In genomic region chr4:41347839-41348238, GRCm38 (mm10) we compare ENCODE assay signal across 8 mouse cellular contexts. TPM values are rescaled to one million over a fixed set of nuclear protein-coding genes. Genes with fewer than 3 reads are reported as not detected.
DNase-seq lines count a peak whose midpoint lies in the region; ATAC-seq and TF ChIP-seq lines count a peak whose summit lies in the region.

No protein-coding gene starts in this region.

- DNase-seq in kidney, postnatal 0 days (ENCODE audit: low spot score) = peak; percentile 9
- DNase-seq in kidney, postnatal 14 days = no peak
- DNase-seq in left cerebral cortex, postnatal 36 days (ENCODE audit: low spot score in 2 of 2) = no peak
- no peak for DNase-seq in left cerebral cortex, adult 9 months (ENCODE audit: low spot score in 2 of 2)
- no peak for DNase-seq in adrenal gland, postnatal 36 days

- ATAC-seq in kidney, postnatal 0 days (replicated peaks; ENCODE audit: low FRiP score, low read depth) = no peak
- ATAC-seq in embryonic facial prominence, embryonic 13.5 days (ENCODE audit: insufficient number of reproducible peaks, insufficient read depth, low FRiP score, low TSS enrichment, low read depth) = no peak
- ATAC-seq in intestine, embryonic 15.5 days = no peak
- no peak for ATAC-seq in neural tube, embryonic 13.5 days (ENCODE audit: low read depth)

- H3K36me3 ChIP-seq in kidney, postnatal 0 days (ENCODE audit: insufficient read depth, low read length) = no peaks in the 10 kb centered on the region
- H3K36me3 ChIP-seq in embryonic facial prominence, embryonic 13.5 days = peaks cover 6% of the 10 kb centered on the region
- H3K36me3 ChIP-seq in intestine, embryonic 15.5 days = no peaks in the 10 kb centered on the region
- peaks cover 9% of the 10 kb centered on the region for H3K36me3 ChIP-seq in neural tube, embryonic 13.5 days

- H3K4me1 ChIP-seq in kidney, postnatal 0 days (replicated peaks; ENCODE audit: insufficient read depth, low read length) = 0 out of 2 replicates have a peak, but pooled peaks cover 3% of the 10 kb centered on the region
- H3K4me1 ChIP-seq in embryonic facial prominence, embryonic 13.5 days = peaks cover 10% of the 10 kb centered on the region
- H3K4me1 ChIP-seq in intestine, embryonic 15.5 days (replicated peaks) = peaks cover 11% of the 10 kb centered on the region; the same call in 1 of the 2 replicates
- H3K4me1 ChIP-seq in neural tube, embryonic 13.5 days (replicated peaks) = peaks cover 16% of the 10 kb centered on the region

- WGBS in kidney, postnatal 0 days = 50% methylated on average over 3 of the region's 5 CpGs
- WGBS in embryonic facial prominence, embryonic 13.5 days = 41% methylated on average over 4 of the region's 5 CpGs
- WGBS in intestine, embryonic 15.5 days = 28% methylated on average over 5 of the region's 5 CpGs
- WGBS in neural tube, embryonic 13.5 days = 31% methylated on average over 5 of the region's 5 CpGs

- H3K4me3 ChIP-seq in kidney, postnatal 0 days (replicated peaks; ENCODE audit: low read depth, low read length) = no peak overlapping the region
- H3K4me3 ChIP-seq in embryonic facial prominence, embryonic 13.5 days = peak overlapping the region; percentile 69; the same call in 1 of the 2 replicates
- H3K4me3 ChIP-seq in intestine, embryonic 15.5 days (replicated peaks) = no peak overlapping the region
- H3K4me3 ChIP-seq in neural tube, embryonic 13.5 days = peak overlapping the region; percentile 67

- intact Hi-C loops in left cerebral cortex, postnatal 36 days (cut with DNase I) = loop anchor here (2.0 to 5.0 kb wide), 2 partner anchors 33 to 44 kb away; partner anchors contain the start of gene Dcaf12

- no peaks in the 10 kb centered on the region for H3K27me3 ChIP-seq in kidney, postnatal 0 days (ENCODE audit: insufficient read depth, low read length)
- no peaks in the 10 kb centered on the region for H3K27me3 ChIP-seq in embryonic facial prominence, embryonic 13.5 days
- no peaks in the 10 kb centered on the region for H3K27me3 ChIP-seq in intestine, embryonic 15.5 days (replicated peaks)
- no peaks in the 10 kb centered on the region for H3K27me3 ChIP-seq in neural tube, embryonic 13.5 days

- TF ChIP-seq CTCF in kidney, postnatal 0 days (IDR thresholded peaks at IDR 0.05; ENCODE audit: low read depth) = no peak

- H3K9ac ChIP-seq in kidney, postnatal 0 days (ENCODE audit: low read depth, low read length) = no peak overlapping the region
- H3K9ac ChIP-seq in embryonic facial prominence, embryonic 13.5 days = no peak overlapping the region
- H3K9ac ChIP-seq in intestine, embryonic 15.5 days = no peak overlapping the region
- H3K9ac ChIP-seq in neural tube, embryonic 13.5 days = no peak overlapping the region

- H3K9me3 ChIP-seq in kidney, postnatal 0 days (replicated peaks; ENCODE audit: low read length) = no peaks in the 10 kb centered on the region
- no peaks in the 10 kb centered on the region for H3K9me3 ChIP-seq in embryonic facial prominence, embryonic 13.5 days
- no peaks in the 10 kb centered on the region for H3K9me3 ChIP-seq in intestine, embryonic 15.5 days
- no peaks in the 10 kb centered on the region for H3K9me3 ChIP-seq in neural tube, embryonic 13.5 days

- H3K27ac ChIP-seq in kidney, postnatal 0 days = 0 out of 2 replicates have a peak overlapping the region, but pooled peaks have one; percentile 13
- no peak overlapping the region for H3K27ac ChIP-seq in embryonic facial prominence, embryonic 13.5 days
- H3K27ac ChIP-seq in intestine, embryonic 15.5 days = 0 out of 2 replicates have a peak overlapping the region, but pooled peaks have one; percentile 13
- no peak overlapping the region; the same call in 1 of the 2 replicates for H3K27ac ChIP-seq in neural tube, embryonic 13.5 days (replicated peaks)

- peak overlapping the region; percentile 78 for H3K4me2 ChIP-seq in kidney, postnatal 0 days (ENCODE audit: low read length)
- H3K4me2 ChIP-seq in embryonic facial prominence, embryonic 13.5 days = peak overlapping the region; percentile 69
- H3K4me2 ChIP-seq in intestine, embryonic 15.5 days (replicated peaks) = peak overlapping the region; percentile 68
- H3K4me2 ChIP-seq in neural tube, embryonic 13.5 days = peak overlapping the region; percentile 76

RNA-seq across cellular contexts. Expression of gene Ubap1, which starts 1.0 kb away (rescaled TPM):
- polyA plus RNA-seq in kidney, postnatal 0 days (2015; fragmentation: Nextera tagmentation; extraction: Ambion mirVana) = 53.7 and 54.8 TPM in 2 replicates
- polyA plus RNA-seq in embryonic facial prominence, embryonic 13.5 days (2015; fragmentation: Nextera tagmentation; extraction: Ambion mirVana) = 44.4 and 48.9 TPM in 2 replicates
- 50.0 and 56.5 TPM in 2 replicates for polyA plus RNA-seq in intestine, embryonic 15.5 days (2015; fragmentation: Nextera tagmentation; extraction: Ambion mirVana)
- 72.6 and 85.5 TPM in 2 replicates for polyA plus RNA-seq in neural tube, embryonic 13.5 days (2015; fragmentation: Nextera tagmentation; extraction: Ambion mirVana)
- 10 to 100 TPM; 50.0 to 53.9 TPM for total RNA-seq in left cerebral cortex, postnatal 36 days (2021)
- 10 to 100 TPM; 46.1 to 46.7 TPM for total RNA-seq in adrenal gland, postnatal 36 days (2021)

RNA-seq across cellular contexts. Expression of gene Dcaf12, which starts 33.1 kb away (rescaled TPM):
- 49.8 and 55.4 TPM in 2 replicates for polyA plus RNA-seq in kidney, postnatal 0 days (2015; fragmentation: Nextera tagmentation; extraction: Ambion mirVana)
- polyA plus RNA-seq in embryonic facial prominence, embryonic 13.5 days (2015; fragmentation: Nextera tagmentation; extraction: Ambion mirVana) = 53.9 and 58.5 TPM in 2 replicates
- polyA plus RNA-seq in intestine, embryonic 15.5 days (2015; fragmentation: Nextera tagmentation; extraction: Ambion mirVana) = 51.6 and 55.0 TPM in 2 replicates
- polyA plus RNA-seq in neural tube, embryonic 13.5 days (2015; fragmentation: Nextera tagmentation; extraction: Ambion mirVana) = 78.2 and 78.3 TPM in 2 replicates
- 10 to 100 TPM; 41.9 to 43.5 TPM for total RNA-seq in left cerebral cortex, postnatal 36 days (2021)
- total RNA-seq in adrenal gland, postnatal 36 days (2021) = 10 to 100 TPM; 53.3 to 60.1 TPM

Comparison
In these comparisons a context has a peak if more than half of its experiments do, and no peak if none do; other contexts are left out.
1. H3K27ac ChIP-seq: peak in kidney, postnatal 0 days (single experiment) and intestine, embryonic 15.5 days (single experiment); none in embryonic facial prominence, embryonic 13.5 days (single experiment) and neural tube, embryonic 13.5 days (single experiment).
2. H3K4me3 ChIP-seq: peak in embryonic facial prominence, embryonic 13.5 days (single experiment) and neural tube, embryonic 13.5 days (single experiment); none in kidney, postnatal 0 days (single experiment) and intestine, embryonic 15.5 days (single experiment).
3. Peak in every context shown above with its lines, with median percentiles within 50 percentile points of each other: H3K4me2 ChIP-seq.